Mouse (Mus musculus) spleen, adult 2 months (tissue): ENCODE measurements around the gene Lipo4.

Experiments
- CTCF ChIP-seq: fragments of 200-500 bp; IDR thresholded peaks from 2 replicates; pipeline ENCODE4 v1.5.1; 2011; ENCODE audit warnings: mild to moderate bottlenecking, inconsistent platforms; ENCODE audit not compliant: insufficient read depth, insufficient read length, insufficient replicate concordance; ENCODE audit errors: extremely low read depth
- POLR2A ChIP-seq: fragments of 200-500 bp; IDR thresholded peaks from 2 replicates; pipeline ENCODE4 v1.6.1; 2011; ENCODE audit warnings: low read depth, low read length, inconsistent platforms

- TF ChIP-seq CTCF (no peak), POLR2A (no peak)
Observed at GRCm38 (mm10) chr19:33517680-33518079, at the start of gene Lipo4.
